Mouse (Mus musculus) embryonic facial prominence, embryonic 11.5 days (tissue): ENCODE results near the gene Atp8a1. TPM values are rescaled to one million over a fixed set of nuclear protein-coding genes. Genes with fewer than 3 reads are reported as not detected.
A peak's percentile ranks its signal among the peaks of the same experiment; 100 is the strongest.

ENCODE experiments used
- ATAC-seq: fragments of 200-750 bp; cut with Nextera tagmentation; replicated peaks from 2 replicates; pipeline ENCODE4 v1.8.0; 2017; ENCODE audit warnings: low read depth; ENCODE audit not compliant: insufficient number of reproducible peaks, low FRiP score, low TSS enrichment
- DNase-seq: peaks from one replicate; pipeline ENCODE4 v3.0.0-alpha.2; 2015; ENCODE audit warnings: low spot score
- H3K27ac ChIP-seq: fragments of 300-500 bp; sonication (generic); replicated peaks from 2 replicates; pipeline ENCODE4 v1.5.1; 2014; ENCODE audit warnings: mild to moderate bottlenecking, low read depth, low read length, control low read depth
- H3K27me3 ChIP-seq: fragments of 300-500 bp; sonication (generic); 2 replicates; pipeline ENCODE4 v1.6.1; 2014; ENCODE audit warnings: mild to moderate bottlenecking, low read length, moderate library complexity, mixed read lengths; ENCODE audit not compliant: control insufficient read depth, insufficient read depth
- H3K36me3 ChIP-seq: fragments of 300-500 bp; sonication (generic); replicated peaks from 2 replicates; pipeline ENCODE4 v1.6.1; 2014; ENCODE audit warnings: low read depth, mild to moderate bottlenecking, low read length, moderate library complexity, mixed read lengths; ENCODE audit not compliant: control insufficient read depth, insufficient read depth
- H3K4me1 ChIP-seq: fragments of 300-500 bp; sonication (generic); 2 replicates; pipeline ENCODE4 v1.6.1; 2014; ENCODE audit warnings: low read length, mixed read lengths; ENCODE audit not compliant: control insufficient read depth, insufficient read depth
- H3K4me2 ChIP-seq: fragments of 300-500 bp; sonication (generic); 2 replicates; pipeline ENCODE4 v1.6.1; 2014; ENCODE audit warnings: low read depth, mild to moderate bottlenecking, control low read depth, low read length, moderate library complexity
- H3K4me3 ChIP-seq: fragments of 300-500 bp; sonication (generic); 2 replicates; pipeline ENCODE4 v1.5.1; 2014; ENCODE audit warnings: low read depth, low read length, control low read depth
- H3K9ac ChIP-seq: fragments of 300-500 bp; sonication (generic); replicated peaks from 2 replicates; pipeline ENCODE4 v1.6.1; 2014; ENCODE audit warnings: mild to moderate bottlenecking, control low read depth, low read length
- H3K9me3 ChIP-seq: fragments of 300-500 bp; sonication (generic); replicated peaks from 2 replicates; pipeline ENCODE4 v1.6.1; 2016; ENCODE audit warnings: mild to moderate bottlenecking, low read length, inconsistent platforms, mixed read lengths; ENCODE audit not compliant: control insufficient read depth
- WGBS: fragments of 180-500 bp; shearing (Covaris S2); extraction: QIAGEN DNeasy Blood & Tissue Kit; methylation state at CpG from one replicate; pipeline ENCODE4 v1.1.7; 2014; 5-methylcytosine and 5-hydroxymethylcytosine counted together
- polyA plus RNA-seq: library from polyadenylated mRNA; unstranded; fragments of >200 nt; fragmentation: Nextera tagmentation; extraction: Ambion mirVana; gene quantifications from 2 replicates; pipeline ENCODE4 v1.2.1, GENCODE M21; 2014

Atp8a1 gene
- polyA plus RNA-seq, 1 experiment from 2014 or later: 14.9 TPM

DNA sequence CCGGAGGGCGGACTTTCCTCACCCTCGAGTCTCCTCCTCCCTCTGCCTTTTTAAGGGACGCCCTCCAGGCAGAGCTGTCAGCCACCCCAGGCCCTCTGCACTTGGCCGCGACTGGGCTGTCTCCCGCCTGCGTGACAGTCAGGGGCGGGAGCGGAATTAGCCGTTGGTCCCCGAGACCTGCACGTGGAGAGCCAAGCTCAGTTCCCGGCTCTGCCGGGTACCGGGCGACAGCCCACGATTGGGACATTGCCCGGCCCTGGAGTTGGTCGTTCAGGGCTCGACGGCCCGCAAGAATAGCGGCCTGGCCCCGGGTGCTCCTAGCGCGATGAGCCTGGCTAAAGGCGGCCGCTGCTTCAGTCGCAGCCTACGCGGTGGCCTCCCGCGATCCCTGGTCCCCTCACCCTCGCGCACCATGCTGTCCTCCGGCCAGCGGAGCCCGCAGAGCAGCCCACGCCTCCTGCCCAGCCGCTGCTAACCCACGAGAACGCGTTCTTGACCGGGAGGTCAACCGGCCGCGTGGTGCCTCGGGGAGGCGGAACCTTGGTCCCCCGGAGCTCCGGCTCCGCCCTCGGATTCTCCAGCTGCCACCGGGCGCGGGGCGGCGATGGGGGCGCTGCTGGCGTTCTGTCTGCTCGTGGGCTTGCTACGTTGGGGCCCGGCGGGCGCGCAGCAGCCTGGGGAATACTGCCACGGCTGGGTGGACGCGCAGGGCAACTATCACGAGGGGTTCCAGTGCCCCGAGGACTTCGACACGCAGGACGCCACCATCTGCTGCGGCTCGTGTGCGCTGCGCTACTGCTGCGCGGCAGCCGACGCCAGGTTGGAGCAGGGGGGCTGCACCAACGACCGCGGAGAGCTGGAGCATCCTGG lies 239.2 kb downstream of the Atp8a1 start, which contains the start of gene Shisa3:
Gene Shisa3 (plus strand): TSS at position 79 of the 870 bp plus-strand sequence.
- Histone ChIP-seq H3K36me3 (no peaks in the 10 kb centered on the region), H3K27ac (no peak within 1 kb of the TSS; the same call in 1 of the 2 replicates), H3K9me3 (no peaks in the 10 kb centered on the region), H3K4me1 (peaks cover 2% of the 10 kb centered on the region; the same call in 1 of the 2 replicates), H3K27me3 (peaks cover 30% of the 10 kb centered on the region), H3K4me2 (peak within 1 kb of the TSS; percentile 93), H3K4me3 (peak within 1 kb of the TSS; percentile 52), H3K9ac (peak within 1 kb of the TSS; percentile 66)
- under 1% methylated on average over 64 of the region's 86 CpGs for WGBS
- DNase-seq (peak; percentile 54), ATAC-seq (peak; percentile 64)

DNA sequence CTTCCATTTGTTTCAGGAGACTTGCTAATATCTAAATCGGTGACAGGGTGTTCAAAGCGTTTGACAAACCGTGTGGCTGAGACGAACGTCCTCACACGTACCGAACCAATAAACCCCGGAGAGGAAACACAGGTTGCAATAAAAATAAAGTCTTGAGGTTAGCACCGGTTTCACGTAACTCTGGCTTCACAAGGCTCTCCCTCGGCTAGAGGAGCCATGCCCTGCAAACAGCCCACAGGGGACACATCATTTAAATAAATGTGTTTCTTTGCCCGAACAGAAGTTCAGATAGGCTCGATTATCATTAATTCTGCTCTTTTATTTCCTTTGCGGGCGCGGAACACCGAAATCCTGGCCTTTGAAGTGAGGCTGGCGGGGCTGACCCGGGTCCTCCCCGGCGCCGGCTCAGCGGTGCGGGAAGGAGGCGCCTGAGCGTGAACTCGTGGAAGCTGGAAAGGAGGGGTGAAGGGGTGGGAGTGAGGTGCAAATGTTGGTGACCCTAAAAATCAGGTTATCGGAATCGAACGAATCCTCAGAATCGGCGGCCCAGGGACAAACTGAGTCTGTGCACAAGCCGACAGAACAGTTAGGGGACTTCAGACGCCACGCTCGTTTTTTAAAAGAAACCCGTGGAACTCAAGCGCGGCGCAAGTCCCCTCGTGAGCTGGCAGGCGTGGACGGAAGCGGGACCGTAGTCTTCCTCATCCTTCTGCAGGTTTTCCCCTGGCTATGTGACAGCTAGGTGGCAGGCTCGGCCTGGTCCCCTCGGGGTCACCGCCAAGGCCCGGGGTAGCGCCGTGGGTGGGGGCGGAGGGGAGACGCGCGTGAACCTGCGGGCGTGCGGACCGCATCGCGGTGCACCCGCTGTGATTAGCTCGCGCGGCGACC lies 240.1 kb downstream of the Atp8a1 start:
- peaks cover 30% of the 10 kb centered on the region for H3K27me3 ChIP-seq
- under 1% methylated on average over 66 of the region's 66 CpGs for WGBS

DNA sequence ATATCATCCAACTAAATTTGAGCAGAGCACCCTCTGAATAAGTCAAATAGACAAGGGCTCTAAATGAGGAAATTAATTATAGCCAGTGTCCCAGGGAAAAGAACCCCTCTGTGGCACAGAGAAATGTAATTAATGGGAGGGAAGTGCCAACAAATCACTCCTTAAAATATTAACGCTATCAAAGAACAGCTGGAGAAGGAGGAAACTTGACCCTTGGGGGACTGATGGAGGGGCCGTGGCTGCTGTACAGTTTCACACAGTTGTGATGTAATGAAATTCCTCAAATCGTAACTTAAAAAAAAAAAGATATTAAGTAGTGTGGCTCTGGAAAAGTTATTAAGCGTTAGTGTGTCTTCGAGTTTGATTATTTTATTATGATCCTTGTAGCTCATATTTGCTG lies 241.3 kb downstream of the Atp8a1 start:
- peaks cover 2% of the 10 kb centered on the region; the same call in 1 of the 2 replicates for H3K4me1 ChIP-seq
- H3K4me2 ChIP-seq: no peak overlapping the region
- peaks cover 26% of the 10 kb centered on the region for H3K27me3 ChIP-seq
- ATAC-seq: no peak
- H3K27ac ChIP-seq: no peak overlapping the region
- WGBS: 42% methylated on average over 5 of the region's 5 CpGs
- no peaks in the 10 kb centered on the region for H3K36me3 ChIP-seq
- H3K9me3 ChIP-seq: no peaks in the 10 kb centered on the region
- no peak overlapping the region for H3K9ac ChIP-seq
- H3K4me3 ChIP-seq: no peak overlapping the region
- DNase-seq: peak; percentile 27

More for the DNA sequence above, 240.1 kb downstream of the Atp8a1 start:
- Histone ChIP-seq H3K36me3 (no peaks in the 10 kb centered on the region), H3K9ac (peak overlapping the region; percentile 66; the same call in 1 of the 2 replicates), H3K4me2 (peak overlapping the region; percentile 93), H3K27ac (no peak overlapping the region), H3K4me1 (peaks cover 2% of the 10 kb centered on the region; the same call in 1 of the 2 replicates), H3K4me3 (peak overlapping the region; percentile 52), H3K9me3 (no peaks in the 10 kb centered on the region)
- DNase-seq (peak; percentile 56), ATAC-seq (peak; percentile 41; the same call in 1 of the 2 replicates)

DNA sequence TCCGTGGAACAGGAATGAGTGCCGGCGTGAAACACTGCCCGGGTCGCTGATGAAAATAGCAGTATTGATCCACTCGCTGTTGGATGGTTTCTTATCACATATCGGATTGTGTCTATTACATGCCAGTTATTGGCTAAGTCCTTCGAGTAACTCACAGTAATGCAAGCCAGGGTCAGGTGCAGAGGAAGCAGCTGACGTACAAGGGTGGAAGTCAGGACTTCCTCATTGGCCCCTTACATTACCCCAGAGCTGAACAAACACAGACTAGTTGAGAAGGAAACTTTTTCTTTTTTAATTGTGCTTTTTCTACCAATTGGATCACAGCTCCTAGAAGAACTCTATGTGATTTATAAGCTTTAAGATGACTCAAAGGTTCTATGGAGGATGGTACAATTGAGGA lies 247.3 kb downstream of the Atp8a1 start:
- Histone ChIP-seq H3K9ac (no peak overlapping the region), H3K4me2 (no peak overlapping the region), H3K36me3 (no peaks in the 10 kb centered on the region), H3K27ac (no peak overlapping the region), H3K27me3 (no peaks in the 10 kb centered on the region), H3K9me3 (no peaks in the 10 kb centered on the region), H3K4me1 (no peaks in the 10 kb centered on the region), H3K4me3 (no peak overlapping the region)
- WGBS: 84% methylated on average over 9 of the region's 9 CpGs
- DNase-seq (no peak), ATAC-seq (no peak)

DNA sequence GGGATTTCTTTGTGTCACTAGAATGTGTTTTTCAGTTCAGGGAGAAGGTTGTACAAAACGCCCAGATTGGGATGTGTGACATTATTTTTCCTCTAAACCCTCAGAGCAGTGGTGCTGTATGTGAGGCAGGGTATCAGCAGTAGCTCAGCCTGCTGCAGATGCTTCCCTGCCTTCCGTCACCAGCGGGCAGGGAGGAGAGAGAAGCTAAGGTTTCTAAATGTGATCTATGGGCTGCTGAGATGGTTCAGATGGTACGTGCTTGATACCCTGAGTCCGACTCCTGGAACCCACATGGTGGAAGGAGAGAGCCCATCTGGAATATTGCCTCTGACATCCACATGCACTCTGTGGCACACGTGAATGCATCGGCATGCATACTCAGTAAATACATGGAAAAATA lies 251.6 kb downstream of the Atp8a1 start:
- H3K9me3 ChIP-seq: no peaks in the 10 kb centered on the region
- H3K27me3 ChIP-seq: no peaks in the 10 kb centered on the region
- no peak overlapping the region for H3K9ac ChIP-seq
- 77% methylated on average over 7 of the region's 7 CpGs for WGBS
- H3K36me3 ChIP-seq: no peaks in the 10 kb centered on the region
- no peak overlapping the region for H3K4me3 ChIP-seq
- no peaks in the 10 kb centered on the region for H3K4me1 ChIP-seq
- ATAC-seq: no peak
- H3K4me2 ChIP-seq: no peak overlapping the region
- DNase-seq: no peak
- no peak overlapping the region for H3K27ac ChIP-seq

DNA sequence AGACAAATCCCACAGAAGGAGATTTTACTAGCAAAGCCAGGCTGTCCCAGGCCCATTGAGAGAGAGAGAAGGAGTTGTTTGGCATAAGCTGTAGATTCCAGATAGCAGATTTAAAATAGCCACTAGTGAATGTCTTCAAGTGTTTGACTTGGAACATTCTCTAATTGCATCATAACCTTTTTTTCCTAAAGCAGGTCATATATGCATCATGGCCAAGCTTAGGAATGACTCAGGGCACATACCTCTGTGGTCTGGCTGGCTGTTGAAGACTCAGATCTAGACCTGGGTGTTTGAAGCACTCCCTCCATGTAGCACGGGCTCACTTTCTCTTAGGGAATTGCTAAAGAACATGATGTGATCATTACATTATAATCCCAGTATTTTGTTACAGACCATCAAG lies 252.2 kb downstream of the Atp8a1 start:
- Histone ChIP-seq H3K9ac (no peak overlapping the region), H3K9me3 (no peaks in the 10 kb centered on the region), H3K36me3 (no peaks in the 10 kb centered on the region), H3K27me3 (no peaks in the 10 kb centered on the region), H3K4me1 (no peaks in the 10 kb centered on the region), H3K27ac (no peak overlapping the region), H3K4me3 (no peak overlapping the region), H3K4me2 (no peak overlapping the region)
- ATAC-seq (no peak), DNase-seq (no peak)
- 83% methylated on average over 1 of the region's 1 CpGs for WGBS

- no peak overlapping the region for H3K4me2 ChIP-seq
- H3K9me3 ChIP-seq: no peaks in the 10 kb centered on the region
- no peak overlapping the region for H3K4me3 ChIP-seq
- H3K36me3 ChIP-seq: no peaks in the 10 kb centered on the region
- peak; percentile 52 for DNase-seq
- no peak overlapping the region for H3K27ac ChIP-seq
- H3K9ac ChIP-seq: no peak overlapping the region
- ATAC-seq: no peak
- H3K4me1 ChIP-seq: no peaks in the 10 kb centered on the region
- no peaks in the 10 kb centered on the region for H3K27me3 ChIP-seq
- WGBS: 52% methylated on average over 6 of the region's 6 CpGs
These were observed 267.3 kb downstream of the Atp8a1 start for GRCm38 (mm10) chr5:67579725-67580633.
